Mouse (Mus musculus): ENCODE measurements at regions not wholly inside any gene's neighbourhood (a gene's known extent, or its start where the extent isn't known, plus 50 kb on each side); places are given as distances from the start of the nearest gene placed in this dataset.
"Not testable (repeated sequence)": the region's sequence is repeated elsewhere in the genome, so short reads cannot be mapped to it uniquely, and the experiment has no call there.

DNA sequence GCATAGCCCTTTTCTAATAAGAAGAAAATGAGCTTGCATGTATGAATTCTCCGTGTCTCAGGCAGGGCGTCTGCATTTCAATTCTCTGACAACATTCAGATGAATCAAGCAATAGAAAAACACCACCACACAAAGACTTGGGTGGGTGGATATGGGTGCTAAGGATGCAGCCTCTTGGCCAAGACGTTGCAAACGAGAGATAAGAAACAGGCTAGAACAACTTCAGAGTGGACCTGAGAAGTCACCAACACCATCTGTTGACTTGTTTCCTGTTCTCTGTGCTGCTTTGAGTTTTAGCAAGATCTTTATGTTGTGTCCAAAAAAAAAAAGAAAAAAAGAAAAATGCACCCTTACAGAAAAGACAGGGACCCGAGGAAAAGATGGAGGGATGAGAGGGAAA, 277.0 kb downstream of the Gxylt1 start:
- no peak for DNase-seq

DNA sequence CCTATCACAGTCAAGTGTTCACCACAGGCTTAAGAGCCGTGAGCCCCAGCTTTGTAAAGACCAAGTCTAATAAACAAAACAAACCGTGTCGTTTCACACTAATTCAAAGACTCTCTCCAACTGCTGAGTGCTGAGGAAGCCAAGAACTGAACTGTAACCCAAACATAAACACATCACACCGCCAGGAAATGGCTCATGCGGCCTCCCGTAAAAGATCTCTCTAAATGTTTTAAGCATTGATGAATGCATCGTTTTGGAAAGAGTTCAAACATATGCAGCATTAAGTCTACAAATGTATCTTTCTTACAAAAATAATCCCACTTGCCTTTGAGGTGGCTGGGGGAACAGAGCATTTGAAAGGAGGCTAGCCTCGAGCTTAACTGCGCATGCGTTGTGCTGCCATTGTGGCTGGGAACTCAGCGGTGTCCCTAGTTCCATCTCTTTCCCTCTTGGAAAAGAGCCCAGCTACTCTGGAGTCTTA, 280.7 kb downstream of the Gxylt1 start:
- no peak for DNase-seq

- DNase-seq: no peak
Measured at GRCm38 (mm10) chr15:92993538-92994190, 281.3 kb downstream of the Gxylt1 start.

DNA sequence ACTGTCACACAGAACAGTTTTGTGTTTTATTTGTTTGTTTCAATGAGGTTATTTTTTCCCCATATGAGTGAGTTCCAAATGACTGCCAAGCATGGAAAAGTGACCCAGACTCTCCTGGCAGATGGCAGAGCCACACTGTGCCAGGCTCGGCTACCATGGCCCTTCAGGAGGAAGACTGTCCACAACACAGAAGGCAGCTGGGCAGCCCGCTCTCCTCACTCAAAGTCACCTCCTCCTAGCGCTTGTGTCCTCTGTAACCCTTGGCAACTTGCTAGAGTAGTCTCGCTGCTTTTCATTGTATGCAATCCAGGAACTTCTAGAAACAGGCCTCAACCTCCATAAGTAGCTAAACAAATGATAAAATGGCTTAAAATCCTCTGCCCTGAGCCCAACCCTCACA, 299.2 kb downstream of the Gxylt1 start:
- DNase-seq: no peak

DNA sequence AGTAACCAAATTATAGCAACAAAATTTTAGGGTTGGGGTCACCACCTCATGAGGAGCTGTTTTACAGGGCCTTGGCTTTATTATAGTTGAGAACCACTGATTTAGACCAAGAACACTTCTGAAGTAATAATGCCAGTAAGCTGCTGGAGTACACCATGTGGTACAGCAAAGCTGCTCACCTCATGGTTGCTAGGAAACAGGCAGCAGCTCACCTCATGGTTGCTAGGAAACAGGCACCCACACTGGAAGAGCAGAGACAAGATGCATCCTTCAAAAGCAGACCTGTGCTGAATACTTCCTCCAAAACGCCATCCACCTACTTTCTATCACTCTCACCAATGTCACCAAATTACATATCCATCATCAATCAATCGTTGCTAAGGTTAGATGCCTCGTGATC, 300.0 kb downstream of the Gxylt1 start:
- no peak for DNase-seq

DNA sequence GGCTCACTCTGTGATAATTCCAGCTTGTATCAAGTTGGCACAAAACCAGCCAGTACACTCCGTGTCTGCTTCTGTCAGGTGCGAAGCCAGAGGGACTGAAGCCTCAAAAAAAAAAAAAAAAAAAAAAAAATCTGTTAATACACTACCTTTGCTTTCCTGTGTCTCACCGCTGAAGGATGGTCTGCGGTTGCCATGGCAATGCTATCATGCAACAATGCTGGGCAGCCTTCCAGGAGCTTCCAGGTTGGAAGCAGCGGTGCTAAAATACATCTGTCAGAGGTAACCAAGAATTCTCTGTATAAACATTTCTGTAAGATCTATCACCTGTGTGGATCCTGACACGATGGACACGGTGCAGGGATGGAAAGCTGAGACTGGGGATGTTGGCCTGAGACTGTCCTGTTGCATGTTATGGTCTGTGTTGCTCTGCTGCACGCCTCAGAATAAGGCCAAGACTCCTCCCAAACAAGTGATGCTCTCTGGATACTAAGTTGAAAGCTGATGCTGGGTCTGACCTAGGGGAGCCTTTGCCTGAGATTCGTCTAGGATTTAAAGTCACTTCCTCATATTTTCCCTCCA, 301.2 kb downstream of the Gxylt1 start:
- no peak for DNase-seq

DNA sequence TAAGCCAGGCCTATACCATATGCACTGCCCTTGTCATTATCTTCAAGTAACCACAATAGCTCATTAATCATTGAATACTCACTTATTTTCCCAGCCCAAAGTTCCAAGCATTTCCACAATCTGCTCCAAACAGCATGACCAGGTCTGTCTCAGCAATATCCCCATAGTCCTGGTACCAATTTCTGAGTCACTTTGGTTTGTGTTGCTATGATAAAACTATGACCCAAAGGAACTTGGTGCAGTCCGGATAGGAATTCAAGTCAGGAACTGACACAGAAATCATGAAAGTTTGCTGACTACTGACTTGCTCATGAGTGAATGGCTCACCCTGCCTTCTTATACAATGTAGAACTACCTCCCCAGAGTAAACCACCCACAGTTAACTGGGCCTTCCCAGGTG, 309.4 kb downstream of the Gxylt1 start:
- no peak for DNase-seq

- no peak for DNase-seq
Measured at GRCm38 (mm10) chr15:92964901-92965300, 310.1 kb downstream of the Gxylt1 start.

DNA sequence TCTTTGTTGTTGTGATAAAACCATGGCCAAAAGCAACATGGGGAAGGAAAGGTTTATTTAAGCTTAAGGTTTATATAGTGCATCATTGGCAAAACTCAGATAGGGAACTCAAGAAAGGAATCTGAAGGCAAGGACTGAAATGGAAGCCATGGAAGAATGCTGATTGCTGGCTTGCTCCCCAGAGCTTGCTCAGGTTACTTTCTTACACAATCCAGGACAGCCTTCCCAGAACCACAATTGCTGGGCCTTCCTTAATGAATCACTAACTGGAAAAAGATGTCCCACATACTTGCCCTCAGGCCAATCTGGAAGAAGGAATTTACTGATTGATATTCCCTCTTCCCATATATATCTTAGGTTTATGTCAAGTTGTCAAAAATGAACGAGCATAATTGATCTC, 310.8 kb downstream of the Gxylt1 start:
- no peak for DNase-seq

- not testable (repeated sequence) for DNase-seq
Measured at GRCm38 (mm10) chr15:92950912-92951311, 324.1 kb downstream of the Gxylt1 start.

DNA sequence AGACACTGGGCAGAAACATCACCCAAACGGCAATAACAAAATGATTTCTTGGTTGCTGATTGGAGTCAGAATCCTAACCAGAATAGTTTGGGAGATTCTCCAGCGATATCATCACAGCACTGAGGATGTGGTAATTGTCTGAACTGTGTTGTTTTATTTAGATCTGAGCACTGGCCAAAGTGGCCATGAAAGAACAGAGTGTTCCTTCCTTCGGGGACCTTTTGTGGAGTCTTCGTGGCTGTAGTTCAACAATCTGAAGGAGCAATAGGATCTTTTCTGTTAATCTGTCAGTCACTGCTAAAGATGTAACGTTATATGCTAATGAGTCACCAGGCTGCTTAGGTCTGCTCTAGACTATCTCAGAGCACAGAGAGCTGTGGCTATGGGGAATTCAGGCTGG, 328.8 kb downstream of the Gxylt1 start:
- no peak for DNase-seq

DNA sequence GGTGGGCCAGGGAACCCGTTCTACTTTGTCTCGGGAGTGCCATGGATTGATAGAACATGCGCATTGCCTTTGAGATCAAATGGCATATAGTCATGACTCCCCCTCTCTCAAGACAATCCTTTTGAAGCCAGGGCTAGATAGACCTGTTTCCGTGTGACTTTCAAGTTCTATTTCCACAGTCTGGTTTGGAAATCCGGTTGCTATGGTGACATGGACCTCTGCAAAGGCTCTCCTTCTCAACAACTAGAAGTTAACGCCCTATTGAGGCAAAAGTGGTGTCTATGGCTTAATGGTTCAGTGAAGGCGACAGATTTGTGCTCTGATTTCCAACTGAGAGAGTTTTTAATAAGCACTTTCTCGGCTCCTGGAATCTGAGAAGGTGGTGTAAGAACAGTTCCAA, 371.2 kb downstream of the Gxylt1 start:
- no peak for DNase-seq

DNA sequence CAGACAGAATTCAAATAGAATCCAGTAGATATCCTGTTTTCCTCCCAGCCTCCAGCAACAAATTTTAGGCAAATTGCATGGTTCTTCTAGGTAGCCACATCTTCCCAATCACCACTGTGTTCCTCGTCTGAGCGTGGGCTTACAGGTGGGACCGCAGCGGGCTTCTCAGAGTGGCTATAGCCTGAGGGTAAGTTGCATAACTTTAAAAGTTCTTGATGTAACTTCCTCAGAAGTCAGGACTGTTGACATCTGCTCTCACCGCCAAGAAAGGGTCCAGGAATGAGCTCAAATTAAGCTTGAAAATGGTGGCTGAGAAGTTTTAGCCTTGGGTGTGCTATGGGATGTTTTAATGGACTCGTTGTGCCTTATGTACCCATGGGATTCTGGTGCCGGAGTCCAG, 377.7 kb downstream of the Gxylt1 start:
- DNase-seq: no peak

GRCm38 (mm10) chr15:92895836-92896235, 379.1 kb downstream of the Gxylt1 start:
- DNase-seq: no peak

DNA sequence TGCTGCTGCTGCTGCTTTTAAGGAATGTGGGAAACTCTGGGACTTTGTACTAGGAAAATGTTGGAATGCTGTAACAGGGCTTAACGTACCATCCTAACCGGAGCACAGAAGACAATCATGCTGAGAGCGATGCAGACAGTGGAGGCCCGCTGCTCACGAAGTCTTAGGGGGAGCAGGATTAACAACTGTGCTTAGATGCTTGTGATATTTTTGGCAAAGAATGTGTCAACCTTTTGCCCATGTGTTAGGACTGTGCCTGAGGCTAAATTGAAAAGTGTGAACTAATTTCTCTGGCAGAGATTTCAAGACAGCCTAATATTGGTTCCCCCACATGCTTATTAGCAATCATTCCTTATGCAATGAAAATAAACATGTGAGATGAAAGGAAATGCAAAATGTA, 398.5 kb downstream of the Gxylt1 start:
- DNase-seq: no peak

- no peak for DNase-seq
Measured at GRCm38 (mm10) chr15:92864106-92864505, 410.9 kb downstream of the Gxylt1 start.

- no peak for DNase-seq
Measured at GRCm38 (mm10) chr15:92850854-92851253, 424.1 kb downstream of the Gxylt1 start.

DNA sequence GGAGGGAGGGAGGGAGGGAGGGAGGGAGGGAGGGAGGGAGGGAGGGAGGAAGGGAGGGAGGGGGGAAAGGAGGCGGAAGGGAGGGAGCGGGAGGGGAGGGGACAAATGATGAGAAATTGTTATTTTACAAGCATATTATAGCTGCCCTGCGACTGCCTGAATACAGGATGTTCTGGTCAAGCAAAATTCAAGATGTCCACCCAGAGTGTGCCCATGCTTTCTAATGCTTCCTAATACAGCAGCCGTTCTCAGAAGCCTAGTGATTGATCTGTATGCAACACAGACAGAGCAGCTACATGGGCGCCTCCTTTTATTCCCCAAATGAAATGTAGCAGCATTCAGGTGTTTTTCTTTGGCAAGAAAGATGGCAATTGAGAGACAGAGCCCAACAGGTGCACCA, 434.9 kb downstream of the Gxylt1 start:
- DNase-seq: no peak

GRCm38 (mm10) chr15:92839611-92840010, 435.4 kb downstream of the Gxylt1 start:
- DNase-seq: no peak

- DNase-seq: no peak
Measured at GRCm38 (mm10) chr15:92826136-92826535, 429.5 kb downstream of the Pdzrn4 start.
